Mouse (Mus musculus) heart, postnatal 0 days (tissue): ENCODE results near the gene P2rx1. TPM values are rescaled to one million over a fixed set of nuclear protein-coding genes. Genes with fewer than 3 reads are reported as not detected.
A peak's percentile ranks its signal among the peaks of the same experiment; 100 is the strongest.

Source experiments
- ATAC-seq: fragments of 200-750 bp; cut with Nextera tagmentation; 2 replicates; pipeline ENCODE4 v1.8.0; 2017; ENCODE audit warnings: low read depth, moderate number of reproducible peaks, moderate library complexity; ENCODE audit not compliant: insufficient read depth
- DNase-seq: peaks from one replicate; pipeline ENCODE4 v3.0.0-alpha.2; 2016; ENCODE audit warnings: low spot score
- H3K27ac ChIP-seq: fragments of 300-500 bp; sonication (generic); 2 replicates; pipeline ENCODE4 v1.5.1; 2014; ENCODE audit warnings: low read depth, mild to moderate bottlenecking
- H3K27me3 ChIP-seq: fragments of 300-500 bp; sonication (generic); 2 replicates; pipeline ENCODE4 v1.6.1; 2014; ENCODE audit warnings: low read length, mixed read lengths; ENCODE audit not compliant: control insufficient read depth, insufficient read depth
- H3K36me3 ChIP-seq: fragments of 300-500 bp; sonication (generic); replicated peaks from 2 replicates; pipeline ENCODE4 v1.6.1; 2014; ENCODE audit warnings: low read length, mixed read lengths; ENCODE audit not compliant: control insufficient read depth, insufficient read depth
- H3K4me1 ChIP-seq: fragments of 300-500 bp; sonication (generic); 2 replicates; pipeline ENCODE4 v1.6.1; 2014; ENCODE audit warnings: antibody characterized with exemption; ENCODE audit not compliant: control insufficient read depth, insufficient read depth
- H3K4me2 ChIP-seq: fragments of 300-500 bp; sonication (generic); 2 replicates; pipeline ENCODE4 v1.6.1; 2014; ENCODE audit warnings: low read depth, mild to moderate bottlenecking, low read length, moderate library complexity
- H3K4me3 ChIP-seq: fragments of 300-500 bp; sonication (generic); 2 replicates; pipeline ENCODE4 v1.5.1; 2014; ENCODE audit warnings: low read depth, low read length
- H3K9ac ChIP-seq: fragments of 300-500 bp; sonication (generic); replicated peaks from 2 replicates; pipeline ENCODE4 v1.6.1; 2014; ENCODE audit warnings: low read depth, low read length, mixed read lengths
- H3K9me3 ChIP-seq: fragments of 300-500 bp; sonication (generic); replicated peaks from 2 replicates; pipeline ENCODE4 v1.6.1; 2016; ENCODE audit warnings: low read length; ENCODE audit not compliant: control insufficient read depth
- CTCF ChIP-seq: IDR thresholded peaks from 2 replicates; pipeline ENCODE4 v1.5.1; 2016; ENCODE audit warnings: antibody characterized with exemption, control low read depth, low read depth
- EP300 ChIP-seq: IDR thresholded peaks from 2 replicates; pipeline ENCODE4 v1.6.1; 2016; ENCODE audit warnings: antibody characterized with exemption, low read depth
- WGBS: fragments of 180-500 bp; shearing (Covaris S2); extraction: QIAGEN DNeasy Blood & Tissue Kit; methylation state at CpG from one replicate; pipeline ENCODE4 v1.1.7; 2014; 5-methylcytosine and 5-hydroxymethylcytosine counted together
- polyA plus RNA-seq: library from polyadenylated mRNA; unstranded; fragments of >200 nt; fragmentation: Nextera tagmentation; extraction: Ambion mirVana; gene quantifications from 2 replicates; pipeline ENCODE4 v1.2.1, GENCODE M21; 2015
- total RNA-seq: library from RNA; depleted of rRNA; stranded (reverse); fragments of >200 nt; gene quantifications from 2 replicates; pipeline ENCODE4 v1.2.3, GENCODE M21; 2014; ENCODE audit warnings: low replicate concordance

Gene P2rx1
- total and polyA plus RNA-seq, 2 experiments from 2014 or later: 0.71 to 24.8 TPM

DNA sequence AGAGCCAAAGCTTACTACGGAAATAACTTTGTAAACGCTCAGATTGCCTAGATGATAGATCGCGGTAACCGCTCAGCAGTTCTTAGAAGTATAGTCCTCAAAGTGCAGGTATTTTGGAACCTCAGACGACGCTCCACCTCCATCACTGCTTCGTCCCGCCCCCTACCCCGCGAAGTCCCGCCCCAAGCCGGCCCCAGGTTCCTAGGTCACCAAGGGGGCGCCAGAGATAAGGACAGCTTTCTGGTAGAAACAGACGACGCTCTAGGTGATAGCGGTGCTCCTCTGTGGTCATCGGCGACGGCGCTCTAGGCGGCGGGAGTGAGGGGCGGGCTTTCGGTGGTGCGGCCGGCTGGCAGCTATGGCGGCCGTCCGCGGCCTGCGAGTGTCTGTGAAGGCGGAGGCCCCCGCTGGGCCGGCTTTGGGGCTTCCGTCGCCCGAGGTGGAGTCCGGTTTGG, 48.7 kb downstream of the P2rx1 start, which contains the start of gene Ncbp3:
Gene Ncbp3 (plus strand): TSS at position 242 of the 455 bp plus-strand sequence.
- 4% methylated on average over 39 of the region's 39 CpGs for WGBS
- H3K4me2 ChIP-seq: peak within 1 kb of the TSS; percentile 93
- H3K9me3 ChIP-seq: no peaks in the 10 kb centered on the region
- TF ChIP-seq CTCF (peak; percentile 64), EP300 (no peak; the same call in 1 of the 2 replicates)
- H3K4me1 ChIP-seq: peaks cover 14% of the 10 kb centered on the region
- H3K27ac ChIP-seq: peak within 1 kb of the TSS; percentile 97
- H3K9ac ChIP-seq: peak within 1 kb of the TSS; percentile 99
- peak within 1 kb of the TSS; percentile 100 for H3K4me3 ChIP-seq
- DNase-seq: peak; percentile 97
- H3K36me3 ChIP-seq: peaks cover 19% of the 10 kb centered on the region
- no peaks in the 10 kb centered on the region for H3K27me3 ChIP-seq
- peak; percentile 94 for ATAC-seq

- no peak for TF ChIP-seq EP300
- TF ChIP-seq CTCF: no peak
- peak overlapping the region; percentile 99 for H3K9ac ChIP-seq
- peaks cover 17% of the 10 kb centered on the region for H3K4me1 ChIP-seq
- peak overlapping the region; percentile 97 for H3K27ac ChIP-seq
- peak overlapping the region; percentile 93 for H3K4me2 ChIP-seq
- DNase-seq: peak; percentile 61
- no peaks in the 10 kb centered on the region for H3K27me3 ChIP-seq
- WGBS: 2% methylated on average over 49 of the region's 55 CpGs
- H3K36me3 ChIP-seq: peaks cover 22% of the 10 kb centered on the region
- no peaks in the 10 kb centered on the region for H3K9me3 ChIP-seq
- ATAC-seq: peak; percentile 72
- peak overlapping the region; percentile 100 for H3K4me3 ChIP-seq
Observed at GRCm38 (mm10) chr11:73048030-73048876, 49.4 kb downstream of the P2rx1 start.

- Histone ChIP-seq H3K4me1 (peaks cover 17% of the 10 kb centered on the region), H3K4me3 (peak overlapping the region; percentile 100; the same call in 1 of the 2 replicates), H3K4me2 (peak overlapping the region; percentile 93), H3K9me3 (no peaks in the 10 kb centered on the region), H3K27me3 (no peaks in the 10 kb centered on the region), H3K9ac (no peak overlapping the region), H3K36me3 (peaks cover 33% of the 10 kb centered on the region), H3K27ac (peak overlapping the region; percentile 97; the same call in 1 of the 2 replicates)
- TF ChIP-seq EP300 (no peak), CTCF (peak; percentile 86)
- 8% methylated on average over 4 of the region's 4 CpGs for WGBS
- ATAC-seq: no peak
- peak; percentile 72 for DNase-seq
Observed at GRCm38 (mm10) chr11:73049335-73049734, 50.4 kb downstream of the P2rx1 start.

DNA sequence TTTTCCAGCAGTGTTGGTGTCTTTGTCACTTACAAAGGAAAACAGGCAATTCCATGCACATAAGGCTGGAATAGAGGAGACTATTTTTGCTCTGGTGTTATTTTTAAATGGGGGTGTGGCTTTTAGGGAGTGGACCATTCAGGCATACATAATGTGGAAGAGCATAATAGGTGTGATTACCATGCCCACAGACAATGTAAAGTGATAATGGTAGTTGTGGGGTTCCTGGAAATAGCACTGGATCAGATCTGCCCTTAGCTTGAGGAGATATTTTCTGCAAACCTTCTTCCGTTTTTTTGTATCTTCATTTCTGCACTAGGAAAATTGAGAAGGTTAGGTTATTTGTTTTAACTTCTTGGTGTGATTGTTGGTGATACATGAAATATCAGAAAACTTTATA, 53.9 kb downstream of the P2rx1 start:
- ATAC-seq (no peak), DNase-seq (no peak)
- no peak overlapping the region for H3K4me2 ChIP-seq
- no peaks in the 10 kb centered on the region for H3K9me3 ChIP-seq
- no peak for TF ChIP-seq CTCF
- TF ChIP-seq EP300: no peak
- H3K9ac ChIP-seq: no peak overlapping the region
- no peak overlapping the region for H3K4me3 ChIP-seq
- WGBS: 50% methylated on average over 1 of the region's 1 CpGs
- peaks cover 66% of the 10 kb centered on the region for H3K36me3 ChIP-seq
- peaks cover 13% of the 10 kb centered on the region for H3K4me1 ChIP-seq
- no peaks in the 10 kb centered on the region for H3K27me3 ChIP-seq
- no peak overlapping the region for H3K27ac ChIP-seq

DNA sequence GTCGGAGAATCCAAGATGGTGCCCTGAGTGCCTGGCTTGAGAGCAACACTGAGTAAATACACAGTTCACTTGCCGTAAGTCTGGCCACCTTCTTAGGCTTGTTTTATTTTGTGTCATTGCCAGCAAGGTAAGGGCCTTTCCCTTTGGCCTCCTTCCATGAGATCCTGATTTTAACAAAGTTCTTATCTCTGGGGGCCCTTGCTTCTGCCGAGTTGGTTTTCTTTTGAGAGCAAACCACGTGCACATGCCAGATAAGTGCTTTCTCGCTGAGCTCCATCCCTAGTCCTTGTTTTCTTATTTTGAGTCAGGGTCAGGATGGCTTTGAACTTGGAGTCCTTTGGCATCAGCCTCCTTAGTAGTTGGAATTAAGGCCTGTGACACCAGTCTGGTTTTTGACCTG, 58.8 kb downstream of the P2rx1 start:
- Histone ChIP-seq H3K4me1 (peaks cover 7% of the 10 kb centered on the region; the same call in 1 of the 2 replicates), H3K4me3 (no peak overlapping the region), H3K27ac (no peak overlapping the region), H3K36me3 (peaks cover 61% of the 10 kb centered on the region), H3K9me3 (no peaks in the 10 kb centered on the region), H3K27me3 (no peaks in the 10 kb centered on the region), H3K4me2 (no peak overlapping the region), H3K9ac (no peak overlapping the region)
- DNase-seq (no peak), ATAC-seq (no peak)
- TF ChIP-seq EP300 (no peak), CTCF (no peak)
- 48% methylated on average over 5 of the region's 5 CpGs for WGBS
